Mouse (Mus musculus) CD4-positive naive resting alpha-beta T cell, adult 76 days (primary cell): ENCODE measurements around the gene Klf5. TPM values are rescaled to one million over a fixed set of nuclear protein-coding genes. Genes with fewer than 3 reads are reported as not detected.

Experiments
- total RNA-seq: library from RNA; stranded (reverse); gene quantifications from one replicate; pipeline ENCODE4 v1.2.4, GENCODE M21; 2023

The Klf5 gene
- total RNA-seq: 0.41 TPM

GRCm38 (mm10) chr14:99298385-99299021, at the start of gene Klf5:
Gene Klf5, plus strand, starts transcription at chr14:99298691.

Other genes with a start within 250 kb of the Klf5 start
- 24.1 TPM for gene Pibf1, start 199.3 kb upstream of the Klf5 start, total RNA-seq
- 28.1 TPM for gene Dis3, start 198.9 kb upstream of the Klf5 start, total RNA-seq